Mouse (Mus musculus) right cerebral cortex, adult 2 months (tissue): ENCODE data around the gene Mbd3l1.

Experiments
- DNase-seq, 2 experiments: peaks; one replicate each; pipeline ENCODE4 v3.0.0; 2021 to 2022; ENCODE audit warnings: low spot score in 2 of 2

The Mbd3l1 gene

DNA sequence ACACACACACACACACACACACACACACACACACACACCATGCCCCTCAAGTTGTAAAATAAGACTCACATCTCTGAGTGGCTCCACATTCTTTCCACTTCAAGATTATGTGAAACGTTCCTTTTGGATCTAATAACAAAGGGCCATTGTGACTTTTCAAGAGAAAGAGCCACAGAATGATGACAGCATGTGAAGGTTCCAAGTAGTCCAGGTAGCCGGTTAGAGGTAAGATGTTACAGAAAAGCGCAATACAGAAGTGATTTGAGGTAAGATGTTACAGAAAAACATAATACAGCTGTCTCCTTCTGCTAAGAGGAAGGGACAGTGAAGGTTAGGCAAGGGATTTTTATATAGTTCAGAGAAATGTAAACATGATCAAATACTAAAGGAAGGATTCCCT is at the start of gene Mbd3l1, which contains the start of gene Zfp558:
Gene Mbd3l1 (plus strand): TSS at position 192 of the 400 bp plus-strand sequence.
Gene Zfp558 (minus strand): TSS at position 101 of the 400 bp plus-strand sequence.
- no peak for DNase-seq

DNA sequence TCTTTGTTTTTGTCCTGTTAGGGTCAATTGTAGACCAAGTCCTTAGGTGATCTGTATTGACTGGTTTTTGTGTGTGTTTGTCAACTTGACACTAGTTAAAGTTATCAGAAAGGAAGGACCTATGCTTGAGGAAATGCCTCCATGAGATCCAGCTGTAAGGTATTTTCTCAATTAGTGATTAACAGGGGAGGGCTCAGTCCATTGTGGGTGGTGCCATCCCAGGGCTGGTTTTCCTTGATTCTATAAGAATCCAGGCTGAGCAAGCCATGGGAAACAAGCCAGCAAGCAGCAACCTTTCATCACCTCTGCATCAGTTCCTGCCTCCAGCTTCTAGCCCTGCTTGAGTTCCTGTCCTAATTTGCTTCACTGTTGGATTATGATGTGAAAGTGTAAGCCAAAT is 47.8 kb upstream of the Mbd3l1 start, which contains the start of gene Mbd3l2:
Gene Mbd3l2 (plus strand): TSS at position 301 of the 400 bp plus-strand sequence.
- DNase-seq: no peak

DNA sequence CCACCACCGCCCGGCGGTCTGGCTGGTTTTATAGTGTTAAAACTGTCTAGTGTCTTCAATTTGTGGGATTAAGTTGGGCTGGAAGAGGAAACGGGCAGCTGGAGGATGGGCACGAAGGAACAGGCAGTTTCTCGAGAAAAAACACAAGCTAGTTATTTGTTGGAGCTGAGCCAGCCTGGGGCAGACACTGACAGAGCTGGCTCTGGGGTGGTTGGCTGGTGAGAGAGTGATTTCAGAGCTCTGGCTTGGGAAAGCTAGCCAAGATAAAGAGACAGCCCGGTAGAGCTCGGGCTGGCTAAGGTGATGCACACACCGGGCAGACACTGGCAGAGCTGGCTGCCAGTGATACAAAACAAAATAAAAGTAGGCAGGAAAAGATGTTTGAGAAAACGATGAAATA is 46.5 kb upstream of the Mbd3l1 start:
- peak in 1 of 2 experiments; percentile 2 for DNase-seq

DNA sequence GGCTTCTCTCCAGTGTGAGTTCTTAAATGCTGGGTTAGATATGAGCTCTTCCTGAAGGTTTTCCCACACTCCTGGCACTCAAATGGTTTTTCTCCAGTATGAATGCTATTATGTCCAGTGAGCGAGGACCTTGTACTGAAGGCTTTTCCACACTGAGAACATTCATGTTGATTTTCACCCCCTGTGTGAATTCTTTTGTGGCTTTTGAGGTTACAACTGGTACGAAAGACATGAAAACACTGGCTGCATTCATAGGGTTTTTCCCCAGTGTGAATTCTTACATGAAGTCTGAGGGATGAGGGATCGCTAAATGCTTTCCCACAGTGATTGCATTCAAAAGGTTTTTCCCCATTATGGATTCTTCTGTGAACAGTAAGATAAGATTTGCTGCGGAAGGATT is 21.6 kb upstream of the Mbd3l1 start:
- no peak for DNase-seq

DNA sequence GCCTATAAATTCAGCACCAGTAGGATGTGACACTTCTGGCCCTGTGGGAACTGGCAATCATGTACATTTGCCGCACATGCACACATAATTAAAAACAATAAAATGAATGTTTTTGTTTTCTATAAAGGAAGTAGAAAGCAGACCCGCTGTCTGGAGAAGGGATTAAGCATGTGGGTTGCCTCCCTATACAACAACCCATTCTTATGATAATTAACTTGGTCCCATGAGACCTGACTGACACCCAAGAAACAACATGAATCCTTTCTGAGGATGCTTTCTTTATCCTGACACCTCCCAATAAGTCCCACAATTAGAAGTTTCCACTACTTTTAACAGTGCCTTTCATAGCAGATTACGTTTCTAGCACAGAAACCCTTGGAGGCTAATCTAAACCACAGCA is 10.8 kb upstream of the Mbd3l1 start:
- no peak for DNase-seq

DNA sequence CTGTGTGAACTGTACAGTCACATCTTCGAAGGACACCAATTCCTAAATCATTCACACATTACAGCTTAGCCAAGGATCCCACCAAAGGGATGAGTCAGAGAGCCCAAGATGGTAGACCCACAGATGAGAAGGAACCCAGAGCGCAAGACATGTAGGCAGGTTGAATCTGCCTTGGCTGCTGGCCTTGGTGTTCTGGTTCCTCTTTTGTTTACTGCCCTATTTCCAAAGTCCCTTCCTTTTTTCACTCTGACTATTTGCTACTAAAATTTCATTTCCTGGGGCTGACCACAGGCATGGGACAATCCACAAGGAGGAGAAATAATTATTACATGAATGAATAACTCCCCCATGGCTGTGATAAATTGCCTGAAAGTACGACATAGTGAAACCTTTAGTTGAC is 10.2 kb upstream of the Mbd3l1 start:
- no peak for DNase-seq

DNA sequence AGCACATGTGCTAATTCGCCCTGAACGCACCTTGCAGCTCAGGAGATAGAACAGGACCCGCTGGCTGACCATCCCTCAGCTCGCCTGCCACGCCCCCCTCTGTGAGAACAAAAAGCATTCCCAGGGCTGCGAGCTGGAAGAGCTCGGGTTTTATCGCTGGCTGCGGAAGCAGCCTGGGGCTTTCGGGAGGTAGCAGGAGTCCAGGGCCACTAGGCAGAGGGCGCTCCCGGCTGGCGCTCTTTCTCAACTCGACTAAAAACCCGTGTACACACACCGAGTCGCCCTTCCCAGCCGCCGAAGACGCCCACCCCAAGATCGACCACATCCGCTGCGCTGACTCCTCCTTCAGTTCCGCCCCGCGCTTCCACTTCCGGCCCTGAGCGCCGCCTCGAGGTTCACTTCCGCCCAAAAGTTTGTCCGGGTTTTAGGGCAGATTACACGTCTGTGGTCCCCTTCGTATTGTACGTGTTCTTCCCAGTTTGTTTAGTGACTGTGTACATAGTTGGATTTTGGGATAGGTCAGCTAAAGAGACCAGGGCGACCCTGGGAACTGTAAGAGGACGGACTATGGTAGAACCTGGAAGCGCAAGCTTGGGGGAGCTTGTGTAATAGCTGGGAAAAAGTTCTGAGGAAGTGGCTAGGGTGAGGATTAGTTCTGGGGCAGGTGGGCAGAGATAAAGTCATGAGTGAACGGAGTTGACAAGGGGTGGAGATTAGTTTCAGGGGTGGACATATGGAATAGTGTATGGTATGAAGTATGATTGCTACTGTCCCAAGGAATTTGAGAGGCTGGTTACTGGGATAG is 4.6 kb upstream of the Mbd3l1 start:
- DNase-seq: peak; percentile 68

DNA sequence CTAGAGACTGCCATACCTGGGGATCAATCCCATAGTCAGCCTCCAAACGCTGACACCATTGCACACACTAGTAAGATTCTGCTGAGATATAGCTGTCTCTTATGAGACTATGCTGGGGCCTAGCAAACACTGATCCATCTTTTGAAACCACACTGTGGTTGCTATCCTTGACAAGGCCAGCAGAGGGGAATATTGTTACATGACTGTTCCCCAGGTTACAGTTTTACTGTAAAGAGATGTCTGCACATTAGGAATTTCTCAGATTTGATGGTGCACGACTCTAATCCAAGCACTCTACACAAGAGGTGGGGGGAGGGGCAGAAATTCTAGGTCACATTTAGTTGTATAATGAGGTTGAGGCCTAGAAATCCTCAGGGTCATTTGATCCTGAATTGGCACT is 29.9 kb downstream of the Mbd3l1 start:
- peak; percentile 1 to 4 for DNase-seq
